Mouse (Mus musculus): Measurements from ENCODE around the gene Scarb1.

Scarb1 gene

GRCm38 (mm10) chr5:125305229-125306081 lies 35.4 kb downstream of the Scarb1 start:
- in situ Hi-C loops (cut with MboI): no loop called here

GRCm38 (mm10) chr5:125304245-125304856 lies 36.5 kb downstream of the Scarb1 start:
- in situ Hi-C loops (cut with MboI): no loop called here

- in situ Hi-C loops (cut with MboI): no loop called here
These were observed 37.8 kb downstream of the Scarb1 start for GRCm38 (mm10) chr5:125303055-125303454.

GRCm38 (mm10) chr5:125298234-125298633 lies 42.7 kb downstream of the Scarb1 start:
- in situ Hi-C loops (cut with MboI): no loop called here

- in situ Hi-C loops (cut with MboI): no loop called here
These were observed 43.7 kb downstream of the Scarb1 start for GRCm38 (mm10) chr5:125297171-125297570.

GRCm38 (mm10) chr5:125292951-125293350 lies 47.9 kb downstream of the Scarb1 start:
- in situ Hi-C loops (cut with MboI): no loop called here

GRCm38 (mm10) chr5:125291895-125292294 lies 49.0 kb downstream of the Scarb1 start:
- in situ Hi-C loops (cut with MboI): no loop called here

GRCm38 (mm10) chr5:125291387-125291786 lies 49.5 kb downstream of the Scarb1 start:
- in situ Hi-C loops (cut with MboI): no loop called here

GRCm38 (mm10) chr5:125287053-125287655 lies 53.7 kb downstream of the Scarb1 start:
- in situ Hi-C loops (cut with MboI): no loop called here

GRCm38 (mm10) chr5:125286090-125286489 lies 54.8 kb downstream of the Scarb1 start:
- in situ Hi-C loops (cut with MboI): no loop called here

GRCm38 (mm10) chr5:125283748-125284640 lies 56.9 kb downstream of the Scarb1 start:
- in situ Hi-C loops (cut with MboI): no loop called here

GRCm38 (mm10) chr5:125279216-125279615 lies 61.7 kb downstream of the Scarb1 start:
- in situ Hi-C loops (cut with MboI): no loop called here

GRCm38 (mm10) chr5:125278314-125278713 lies 62.6 kb downstream of the Scarb1 start:
- in situ Hi-C loops (cut with MboI): no loop called here

GRCm38 (mm10) chr5:125277313-125277712 lies 63.6 kb downstream of the Scarb1 start:
- in situ Hi-C loops (cut with MboI): no loop called here

- in situ Hi-C loops (cut with MboI): no loop called here
These were observed 64.1 kb downstream of the Scarb1 start for GRCm38 (mm10) chr5:125276765-125277164.

- in situ Hi-C loops (cut with MboI): no loop called here
These were observed 65.6 kb downstream of the Scarb1 start for GRCm38 (mm10) chr5:125275315-125275714.

- in situ Hi-C loops (cut with MboI): loop anchor here (5.0 kb wide), 1 partner anchor 367 kb away; no protein-coding TSS in a partner anchor
These were observed 66.1 kb downstream of the Scarb1 start for GRCm38 (mm10) chr5:125274773-125275172.

GRCm38 (mm10) chr5:125274182-125274581 lies 66.7 kb downstream of the Scarb1 start:
- in situ Hi-C loops (cut with MboI): loop anchor here (5.0 kb wide), 1 partner anchor 367 kb away; no protein-coding TSS in a partner anchor

GRCm38 (mm10) chr5:125273666-125274109 lies 67.2 kb downstream of the Scarb1 start:
- in situ Hi-C loops (cut with MboI): loop anchor here (5.0 kb wide), 1 partner anchor 366 kb away; no protein-coding TSS in a partner anchor

- in situ Hi-C loops (cut with MboI): loop anchor here (5.0 kb wide), 1 partner anchor 365 kb away; no protein-coding TSS in a partner anchor
These were observed 68.5 kb downstream of the Scarb1 start for GRCm38 (mm10) chr5:125272231-125272988.
